Mouse (Mus musculus): ENCODE results near the gene Ndufaf3.
"Not testable (repeated sequence)": the region's sequence is repeated elsewhere in the genome, so short reads cannot be mapped to it uniquely, and the experiment has no call there.

The Ndufaf3 gene

GRCm38 (mm10) chr9:108566815-108567776, at the start of gene Ndufaf3:
Gene Ndufaf3, minus strand, starts transcription at chr9:108567434.
- DNase-seq, result peak; percentile 89 to 96

GRCm38 (mm10) chr9:108611488-108611887, 44.3 kb upstream of the Ndufaf3 start:
- DNase-seq, result no peak

DNA sequence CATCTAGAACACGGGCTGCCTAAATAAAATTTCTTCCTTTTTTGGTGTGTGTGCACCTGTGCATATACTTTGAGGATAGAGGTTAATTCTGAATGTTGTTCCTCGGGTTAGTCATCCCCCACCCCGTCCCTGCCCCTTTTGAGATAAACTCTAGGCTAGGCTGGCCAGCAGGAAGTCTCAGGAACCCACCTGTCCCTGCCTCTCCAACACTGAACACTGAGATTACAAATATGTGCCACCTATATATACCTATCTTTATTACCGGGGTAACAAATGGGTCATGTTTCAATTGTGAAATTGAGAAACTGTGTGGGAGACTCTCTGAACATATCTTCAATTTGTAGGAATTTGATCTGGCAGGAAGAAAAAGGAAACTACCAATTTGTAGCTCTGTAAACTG, 41.7 kb upstream of the Ndufaf3 start:
- DNase-seq, result no peak

GRCm38 (mm10) chr9:108607929-108608328, 40.7 kb upstream of the Ndufaf3 start:
- not testable (repeated sequence) for DNase-seq

DNA sequence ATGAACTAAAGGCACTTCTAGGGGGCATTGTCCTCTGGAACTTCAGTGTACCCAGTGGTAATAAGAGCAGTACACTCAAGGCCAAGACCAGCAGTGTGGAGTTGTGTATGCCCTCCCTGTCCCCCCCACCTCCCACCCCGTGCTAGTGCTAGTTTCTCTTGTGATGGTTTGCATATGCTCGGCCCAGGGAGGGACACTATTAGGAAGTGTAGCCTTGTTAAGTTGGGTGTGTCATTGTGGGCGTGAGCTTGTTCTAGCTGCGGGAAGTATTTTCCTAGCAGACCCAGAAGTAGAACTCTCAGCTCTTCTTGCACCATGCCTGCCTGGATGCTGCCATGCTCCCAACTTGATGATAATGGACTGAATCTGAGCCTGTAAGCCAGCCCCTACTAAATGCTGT, 34.8 kb upstream of the Ndufaf3 start:
- no peak for DNase-seq

DNA sequence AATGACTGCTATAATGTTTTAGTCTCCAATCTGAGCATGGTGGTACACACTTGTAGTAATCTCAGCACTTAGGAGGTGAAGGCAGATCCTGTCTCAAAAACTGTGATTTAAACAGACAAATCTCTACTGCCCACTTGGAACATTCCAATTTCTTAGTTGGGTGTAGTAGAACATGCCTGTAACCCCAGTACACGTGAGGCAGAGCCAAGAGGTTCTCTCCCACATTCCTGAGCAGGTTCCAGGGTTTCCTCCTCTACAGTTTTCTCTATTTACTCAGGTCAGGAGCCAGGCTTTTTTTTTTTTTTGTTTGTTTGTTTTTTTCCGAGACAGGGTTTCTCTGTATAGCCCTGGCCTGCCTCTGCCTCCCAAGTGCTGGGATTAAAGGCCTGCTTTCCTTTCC, 32.8 kb upstream of the Ndufaf3 start:
- no peak for DNase-seq

- DNase-seq, result no peak
Observed at GRCm38 (mm10) chr9:108599021-108599566, 31.9 kb upstream of the Ndufaf3 start.

DNA sequence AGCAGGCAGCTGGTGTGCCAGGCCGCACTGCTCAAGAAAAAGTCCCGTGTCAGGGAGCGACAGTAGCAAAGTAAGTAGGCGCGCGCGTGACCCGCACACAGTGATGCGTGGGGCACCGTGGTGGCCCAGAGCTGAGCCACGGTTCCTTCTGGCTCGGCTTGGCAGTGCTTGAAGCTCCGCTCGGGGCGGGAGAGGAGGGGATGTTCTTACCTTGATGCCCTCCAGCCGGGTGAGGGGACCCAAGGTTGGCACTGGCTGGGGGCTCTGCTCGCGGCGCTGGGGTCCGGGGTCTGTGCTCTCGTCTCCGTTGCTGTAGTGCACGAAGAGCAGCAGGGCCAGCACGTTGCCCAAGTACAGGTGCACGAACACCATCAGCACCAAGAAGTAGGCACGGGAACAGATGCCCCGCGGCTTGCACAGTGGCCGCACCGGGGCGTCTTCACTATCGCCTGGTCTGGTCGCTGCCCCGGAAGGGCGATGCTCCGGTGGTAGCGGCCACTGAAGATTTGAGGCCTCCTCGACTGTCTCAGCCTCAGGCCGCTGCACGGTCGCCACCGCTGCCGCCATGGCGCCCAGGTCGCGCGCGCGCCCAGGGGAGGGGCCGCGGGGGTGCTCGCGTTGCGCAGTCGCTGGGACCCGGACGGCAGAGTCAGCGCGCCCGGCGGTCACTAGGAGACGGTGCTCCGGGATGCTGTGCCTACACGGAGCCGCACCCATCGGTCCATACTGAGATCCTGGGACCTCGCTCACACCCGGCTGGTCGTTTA, 29.9 kb upstream of the Ndufaf3 start, which contains the start of gene P4htm:
Gene P4htm, minus strand, starts transcription at position 670 of the 767 bp plus-strand sequence.
- DNase-seq, result peak; percentile 26 to 64

GRCm38 (mm10) chr9:108594354-108594753, 27.1 kb upstream of the Ndufaf3 start:
- no peak for DNase-seq

DNA sequence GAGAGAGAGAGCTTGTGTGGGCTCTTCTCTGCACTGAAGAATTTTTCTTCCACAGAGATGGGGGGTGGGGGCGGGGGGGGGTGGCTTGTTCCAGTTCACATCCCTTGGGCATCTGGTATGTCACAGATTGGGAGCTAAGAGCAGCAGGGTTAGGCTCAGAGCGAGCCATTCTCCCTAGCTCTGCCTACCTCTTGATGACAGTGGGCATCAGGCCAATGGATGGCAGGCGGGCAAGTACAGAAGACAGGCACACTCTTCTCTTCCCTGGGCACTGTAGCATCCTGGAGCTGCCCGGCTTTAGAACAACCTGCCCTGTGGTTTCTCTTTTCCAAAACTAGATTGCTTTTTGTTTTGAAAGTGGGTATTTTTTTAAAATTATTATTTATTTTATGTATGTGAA, 24.2 kb upstream of the Ndufaf3 start:
- no peak for DNase-seq

DNA sequence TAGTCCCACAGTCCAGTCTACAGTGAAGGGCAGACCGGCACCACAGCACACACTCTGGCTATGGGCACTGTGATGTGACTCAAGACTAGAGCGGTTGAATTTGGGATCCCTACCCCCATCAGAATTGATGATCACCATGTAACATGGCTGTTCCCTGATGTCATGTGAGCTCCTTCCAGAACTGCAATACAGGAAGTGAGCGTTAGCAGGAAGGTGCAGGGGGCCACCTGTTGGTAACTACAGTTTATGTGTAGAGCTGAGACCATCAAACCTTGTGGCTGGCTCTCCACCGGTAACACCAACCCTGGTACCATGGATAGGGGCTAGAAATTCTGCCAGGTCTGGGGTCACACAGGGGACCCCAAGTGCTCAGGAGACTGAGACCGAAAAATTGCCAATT, 22.0 kb upstream of the Ndufaf3 start:
- no peak for DNase-seq

GRCm38 (mm10) chr9:108587571-108588180, 20.4 kb upstream of the Ndufaf3 start:
- DNase-seq, result no peak

DNA sequence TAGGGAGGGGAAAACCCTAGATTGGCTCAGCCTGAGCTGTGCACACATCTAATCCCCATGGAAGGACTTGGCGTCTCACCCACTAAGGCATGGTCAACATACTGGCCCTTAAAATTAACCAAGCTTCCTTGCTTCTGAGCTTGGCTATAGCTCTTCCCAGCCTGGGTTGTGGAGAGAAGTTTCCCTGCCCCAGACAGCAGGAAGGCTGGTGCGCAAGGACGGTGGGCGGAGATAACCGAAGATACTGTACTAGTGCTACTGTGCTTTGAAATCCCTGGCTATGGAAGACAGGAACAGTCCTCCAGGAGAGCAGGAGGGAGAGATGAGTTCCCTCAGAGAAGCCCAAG, 12.1 kb upstream of the Ndufaf3 start:
- no peak for DNase-seq

- peak; percentile 81 to 90 for DNase-seq
Observed at GRCm38 (mm10) chr9:108578545-108579343, 11.5 kb upstream of the Ndufaf3 start, which contains the start of gene Wdr6. Gene Wdr6, minus strand, starts transcription at chr9:108578739.

DNA sequence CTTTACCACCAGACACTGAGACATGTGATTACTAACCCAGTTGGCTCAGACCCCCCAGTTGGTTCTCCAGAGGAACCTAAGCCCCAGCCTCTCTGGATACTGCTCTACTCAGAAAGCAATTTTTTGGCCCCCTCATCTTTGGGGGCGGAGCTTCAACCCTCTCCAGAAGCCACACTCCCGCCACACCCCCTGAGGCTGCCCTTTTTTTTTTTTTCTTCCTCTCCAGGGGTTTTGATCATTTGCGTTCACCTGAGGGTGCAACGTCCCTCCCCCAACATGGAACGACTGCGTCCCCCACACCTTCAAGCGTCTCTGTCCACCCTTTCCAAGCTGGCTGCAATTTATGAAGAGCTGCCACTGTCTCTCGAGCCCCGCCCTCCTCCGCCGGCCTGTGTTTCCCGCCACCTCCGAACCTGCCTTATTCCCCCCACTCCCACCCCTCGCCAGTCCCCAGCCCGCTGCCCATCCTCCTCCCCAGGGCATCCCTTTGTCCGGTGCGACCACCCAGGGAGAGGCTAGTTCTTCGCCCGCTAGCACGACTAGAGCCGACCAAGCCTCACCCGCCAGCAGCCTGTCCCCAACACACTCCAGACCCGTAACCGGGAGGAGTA, 10.8 kb upstream of the Ndufaf3 start:
- peak in 1 of 2 experiments; percentile 36 for DNase-seq

GRCm38 (mm10) chr9:108577025-108577424, 9.8 kb upstream of the Ndufaf3 start:
- DNase-seq, result no peak

- DNase-seq, result no peak
Observed at GRCm38 (mm10) chr9:108575321-108576297, 8.4 kb upstream of the Ndufaf3 start.

DNA sequence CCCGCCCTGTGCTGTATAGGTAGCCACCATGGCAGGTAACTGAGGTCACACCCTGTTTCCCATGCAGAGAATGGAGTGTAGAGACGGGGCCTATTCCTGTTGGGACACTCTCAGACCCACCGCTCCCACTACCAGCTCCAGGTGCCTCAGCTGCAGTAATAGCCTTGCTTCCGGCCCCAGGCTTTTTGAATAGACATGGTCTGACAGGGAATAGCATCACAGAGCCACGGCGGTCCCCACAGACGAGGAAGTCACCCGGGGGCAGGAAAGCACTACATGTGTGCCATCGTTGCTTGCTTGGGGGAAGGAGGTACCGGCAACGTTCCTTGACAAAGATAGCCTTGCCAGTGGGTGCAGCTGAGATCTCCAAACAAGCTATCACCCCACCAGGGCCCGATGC, 7.7 kb upstream of the Ndufaf3 start:
- no peak for DNase-seq

- peak in 1 of 2 experiments; percentile 47 for DNase-seq
Observed at GRCm38 (mm10) chr9:108573774-108574690, 6.8 kb upstream of the Ndufaf3 start.
